Mouse (Mus musculus) ES-Bruce4 (cell line): ENCODE measurements around the gene Mef2b. TPM values are rescaled to one million over a fixed set of nuclear protein-coding genes. Genes with fewer than 3 reads are reported as not detected.
"Not testable (repeated sequence)": the region's sequence is repeated elsewhere in the genome, so short reads cannot be mapped to it uniquely, and the experiment has no call there.

Source experiments
- H3K27ac ChIP-seq: 2 replicates; pipeline ENCODE4 v1.5.1; 2012; ENCODE audit warnings: low read length, inconsistent platforms; ENCODE audit not compliant: insufficient read depth
- H3K27me3 ChIP-seq: 2 replicates; pipeline ENCODE4 v1.6.1; 2012; ENCODE audit warnings: mild to moderate bottlenecking, low read length, inconsistent platforms; ENCODE audit not compliant: control insufficient read depth, poor library complexity, insufficient read depth, severe bottlenecking
- H3K36me3 ChIP-seq: 2 replicates; pipeline ENCODE4 v1.6.1; 2012; ENCODE audit warnings: inconsistent platforms, mild to moderate bottlenecking, low read length, moderate library complexity; ENCODE audit not compliant: control insufficient read depth, poor library complexity, insufficient read depth, severe bottlenecking
- H3K4me1 ChIP-seq: one replicate; pipeline ENCODE4 v1.8.1; 2011; ENCODE audit warnings: low read length; ENCODE audit not compliant: control insufficient read depth, insufficient read depth
- H3K4me3 ChIP-seq: 2 replicates; pipeline ENCODE4 v1.5.1; 2011; ENCODE audit warnings: low read depth, mild to moderate bottlenecking, low read length
- H3K9ac ChIP-seq: 2 replicates; pipeline ENCODE4 v1.6.1; 2012; ENCODE audit warnings: low read depth, mild to moderate bottlenecking, inconsistent platforms; ENCODE audit not compliant: poor library complexity, severe bottlenecking
- H3K9me3 ChIP-seq: replicated peaks from 2 replicates; pipeline ENCODE4 v1.6.1; 2012; ENCODE audit warnings: mild to moderate bottlenecking, low read length, inconsistent platforms; ENCODE audit not compliant: control insufficient read depth, poor library complexity, insufficient read depth, severe bottlenecking
- CTCF ChIP-seq: IDR thresholded peaks from one replicate; pipeline ENCODE4 v1.8.1; 2011; ENCODE audit warnings: low read depth, low read length
- EP300 ChIP-seq: IDR thresholded peaks from 2 replicates; pipeline ENCODE4 v1.6.1; 2011; ENCODE audit warnings: low read depth, low read length; ENCODE audit not compliant: insufficient read depth
- POLR2A ChIP-seq: IDR thresholded peaks from one replicate; pipeline ENCODE4 v1.8.1; 2011; ENCODE audit warnings: low read length; ENCODE audit not compliant: insufficient read depth
- polyA plus RNA-seq: library from polyadenylated mRNA; stranded (reverse); fragments of >200 nt; gene quantifications from 2 replicates; pipeline ENCODE4 v1.2.4, GENCODE M21; 2011; ENCODE audit warnings: low read depth; ENCODE audit not compliant: missing spikeins, insufficient read depth, insufficient read length

Gene Mef2b
- polyA plus RNA-seq, 1 experiment = 5.8 TPM

- no peaks in the 10 kb centered on the region for H3K4me1 ChIP-seq
- H3K9ac ChIP-seq = peak overlapping the region; percentile 52
- H3K27me3 ChIP-seq = no peaks in the 10 kb centered on the region
- H3K27ac ChIP-seq = no peak overlapping the region
- H3K4me3 ChIP-seq = peak overlapping the region; percentile 69
- H3K36me3 ChIP-seq = no peaks in the 10 kb centered on the region
- H3K9me3 ChIP-seq = no peaks in the 10 kb centered on the region
- TF ChIP-seq POLR2A (no peak), CTCF (no peak), EP300 (no peak)
These were observed 72.2 kb downstream of the Mef2b start for GRCm38 (mm10) chr8:70211726-70212111.

GRCm38 (mm10) chr8:70212112-70213055, 72.9 kb downstream of the Mef2b start, which contains the start of gene Slc25a42:
Gene Slc25a42, minus strand, starts transcription at chr8:70212305.
- peak within 1 kb of the TSS; percentile 52 for H3K9ac ChIP-seq
- TF ChIP-seq POLR2A = peak; percentile 78
- TF ChIP-seq EP300 = no peak
- no peak for TF ChIP-seq CTCF
- H3K36me3 ChIP-seq = no peaks in the 10 kb centered on the region
- peak within 1 kb of the TSS; percentile 69 for H3K4me3 ChIP-seq
- no peaks in the 10 kb centered on the region for H3K4me1 ChIP-seq
- no peak within 1 kb of the TSS for H3K27ac ChIP-seq
- no peaks in the 10 kb centered on the region for H3K27me3 ChIP-seq
- H3K9me3 ChIP-seq = no peaks in the 10 kb centered on the region

GRCm38 (mm10) chr8:70214411-70214810, 74.9 kb downstream of the Mef2b start:
- H3K27ac ChIP-seq = no peak overlapping the region
- TF ChIP-seq POLR2A = no peak
- no peak for TF ChIP-seq EP300
- TF ChIP-seq CTCF = no peak
- no peaks in the 10 kb centered on the region for H3K9me3 ChIP-seq
- no peaks in the 10 kb centered on the region for H3K27me3 ChIP-seq
- no peaks in the 10 kb centered on the region for H3K36me3 ChIP-seq
- no peaks in the 10 kb centered on the region for H3K4me1 ChIP-seq
- H3K9ac ChIP-seq = no peak overlapping the region
- no peak overlapping the region for H3K4me3 ChIP-seq

GRCm38 (mm10) chr8:70215092-70215491, 75.6 kb downstream of the Mef2b start:
- TF ChIP-seq POLR2A = no peak
- no peak for TF ChIP-seq CTCF
- no peak for TF ChIP-seq EP300
- Histone ChIP-seq H3K4me1 (no peaks in the 10 kb centered on the region), H3K27ac (no peak overlapping the region), H3K36me3 (no peaks in the 10 kb centered on the region), H3K27me3 (no peaks in the 10 kb centered on the region), H3K9ac (no peak overlapping the region), H3K4me3 (no peak overlapping the region), H3K9me3 (no peaks in the 10 kb centered on the region)

- not testable (repeated sequence) for H3K27me3 ChIP-seq, H3K27ac ChIP-seq, H3K9me3 ChIP-seq, H3K9ac ChIP-seq, H3K4me1 ChIP-seq, H3K36me3 ChIP-seq, H3K4me3 ChIP-seq
These were observed 76.7 kb downstream of the Mef2b start for GRCm38 (mm10) chr8:70216161-70216560.

- TF ChIP-seq POLR2A (no peak), CTCF (no peak), EP300 (no peak)
- no peak overlapping the region for H3K4me3 ChIP-seq
- no peaks in the 10 kb centered on the region for H3K4me1 ChIP-seq
- H3K36me3 ChIP-seq = no peaks in the 10 kb centered on the region
- H3K27me3 ChIP-seq = no peaks in the 10 kb centered on the region
- no peaks in the 10 kb centered on the region for H3K9me3 ChIP-seq
- no peak overlapping the region for H3K9ac ChIP-seq
- no peak overlapping the region for H3K27ac ChIP-seq
These were observed 77.1 kb downstream of the Mef2b start for GRCm38 (mm10) chr8:70216566-70216965.

Other genes with a start within 250 kb of the Mef2b start
- gene Tssk6, start 237.5 kb upstream of the Mef2b start, polyA plus RNA-seq = not detected in 2 replicates
- gene Ndufa13, start 237.2 kb upstream of the Mef2b start, polyA plus RNA-seq = 70.5 and 70.8 TPM in 2 replicates
- 3.4 and 4.2 TPM in 2 replicates for gene Yjefn3, start 237.0 kb upstream of the Mef2b start, polyA plus RNA-seq
- 155 TPM in 2 replicates for gene Gatad2a, start 143.3 kb upstream of the Mef2b start, polyA plus RNA-seq
- gene Mau2, start 97.0 kb upstream of the Mef2b start, polyA plus RNA-seq = 40.2 and 41.0 TPM in 2 replicates
- 36.5 and 37.3 TPM in 2 replicates for gene Sugp1, start 96.9 kb upstream of the Mef2b start, polyA plus RNA-seq
- gene Tm6sf2, start 66.8 kb upstream of the Mef2b start, polyA plus RNA-seq = 0.99 and 1.4 TPM in 2 replicates
- 2.2 TPM in 2 replicates for gene Hapln4, start 56.3 kb upstream of the Mef2b start, polyA plus RNA-seq
- 1.4 and 1.6 TPM in 2 replicates for gene Ncan, start 18.8 kb upstream of the Mef2b start, polyA plus RNA-seq
- 38.0 and 42.7 TPM in 2 replicates for gene Nr2c2ap, start 8.4 kb upstream of the Mef2b start, polyA plus RNA-seq
- 7.9 and 8.2 TPM in 2 replicates for gene Rfxank, start 557 bp upstream of the Mef2b start, polyA plus RNA-seq
- 24.1 and 28.3 TPM in 2 replicates for gene Borcs8, start 212 bp upstream of the Mef2b start, polyA plus RNA-seq
- 36.5 and 43.1 TPM in 2 replicates for gene Tmem161a, start 32.6 kb downstream of the Mef2b start, polyA plus RNA-seq
- gene Slc25a42, start 72.6 kb downstream of the Mef2b start, polyA plus RNA-seq = 7.8 and 9.3 TPM in 2 replicates
- 46.0 and 47.2 TPM in 2 replicates for gene Sugp2, start 94.5 kb downstream of the Mef2b start, polyA plus RNA-seq
- gene Armc6, start 94.8 kb downstream of the Mef2b start, polyA plus RNA-seq = 5.7 and 11.8 TPM in 2 replicates
- gene Homer3, start 143.1 kb downstream of the Mef2b start, polyA plus RNA-seq = 37.9 and 40.0 TPM in 2 replicates
- 45.3 and 50.5 TPM in 2 replicates for gene Ddx49, start 162.8 kb downstream of the Mef2b start, polyA plus RNA-seq
- 115 and 117 TPM in 2 replicates for gene Cope, start 162.8 kb downstream of the Mef2b start, polyA plus RNA-seq
- 3.4 and 3.8 TPM in 2 replicates for gene Cers1, start 176.1 kb downstream of the Mef2b start, polyA plus RNA-seq
- gene Gdf1, start 190.1 kb downstream of the Mef2b start, polyA plus RNA-seq = 1.0 TPM in 1 of 2 replicates, not detected in the other
- 46.3 and 50.1 TPM in 2 replicates for gene Upf1, start 213.6 kb downstream of the Mef2b start, polyA plus RNA-seq
- gene Comp, start 233.8 kb downstream of the Mef2b start, polyA plus RNA-seq = 1.4 and 2.0 TPM in 2 replicates